Mouse (Mus musculus): ENCODE results near the gene Ecpas. TPM values are rescaled to one million over a fixed set of nuclear protein-coding genes. Genes with fewer than 3 reads are reported as not detected.

The Ecpas gene
- polyA plus RNA-seq, 1 experiment from 2014 or later: 29.3 TPM

DNA sequence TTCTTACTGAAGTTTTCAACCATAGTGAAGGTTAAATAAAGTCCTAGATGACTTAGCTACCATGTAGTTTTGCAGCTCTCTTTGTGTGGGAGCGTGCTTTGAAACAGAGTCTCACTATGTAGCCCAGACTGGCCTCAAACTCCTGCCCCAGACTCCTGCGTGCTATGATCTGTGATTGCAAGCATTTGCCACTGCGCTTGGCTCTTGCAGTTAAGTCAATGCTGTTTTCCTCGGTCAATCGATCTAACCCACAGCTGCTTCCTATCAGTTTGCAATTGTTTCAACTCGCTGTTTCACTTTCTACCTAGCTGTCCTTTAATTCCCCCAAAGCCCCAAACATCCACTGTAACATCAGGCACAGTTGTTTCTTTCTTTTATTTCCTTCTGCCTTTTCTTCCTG lies 20.0 kb upstream of the Ecpas start:
- no peaks in the 10 kb centered on the region for H3K9me3 ChIP-seq
- WGBS: 75% methylated on average over 6 of the region's 6 CpGs
- H3K36me3 ChIP-seq: no peaks in the 10 kb centered on the region
- no peaks in the 10 kb centered on the region for H3K27me3 ChIP-seq (replicated peaks)
- H3K4me2 ChIP-seq (replicated peaks): no peak overlapping the region
- H3K27ac ChIP-seq: no peak overlapping the region
- no peak overlapping the region for H3K4me3 ChIP-seq (replicated peaks)
- ATAC-seq: no peak
- H3K9ac ChIP-seq: no peak overlapping the region
- H3K4me1 ChIP-seq (replicated peaks): 0 out of 2 replicates have a peak, but pooled peaks cover 2% of the 10 kb centered on the region

GRCm38 (mm10) chr4:58927661-58928060 lies 15.1 kb upstream of the Ecpas start:
- H3K36me3 ChIP-seq: no peaks in the 10 kb centered on the region
- H3K9me3 ChIP-seq: no peaks in the 10 kb centered on the region
- no peak overlapping the region for H3K9ac ChIP-seq
- no peaks in the 10 kb centered on the region for H3K27me3 ChIP-seq (replicated peaks)
- WGBS: 67% methylated on average over 3 of the region's 3 CpGs
- H3K27ac ChIP-seq: no peak overlapping the region
- H3K4me1 ChIP-seq (replicated peaks): no peaks in the 10 kb centered on the region
- no peak for ATAC-seq
- H3K4me2 ChIP-seq (replicated peaks): no peak overlapping the region
- H3K4me3 ChIP-seq (replicated peaks): no peak overlapping the region

GRCm38 (mm10) chr4:58926120-58926519 lies 13.6 kb upstream of the Ecpas start:
- no peak overlapping the region for H3K9ac ChIP-seq
- ATAC-seq: peak; percentile 70
- no peak overlapping the region for H3K4me2 ChIP-seq (replicated peaks)
- H3K4me1 ChIP-seq (replicated peaks): no peaks in the 10 kb centered on the region
- no peak overlapping the region for H3K4me3 ChIP-seq (replicated peaks)
- H3K36me3 ChIP-seq: no peaks in the 10 kb centered on the region
- 18% methylated on average over 2 of the region's 2 CpGs for WGBS
- H3K27me3 ChIP-seq (replicated peaks): no peaks in the 10 kb centered on the region
- H3K9me3 ChIP-seq: no peaks in the 10 kb centered on the region
- H3K27ac ChIP-seq: no peak overlapping the region

- no peak overlapping the region for H3K4me2 ChIP-seq (replicated peaks)
- no peaks in the 10 kb centered on the region for H3K27me3 ChIP-seq (replicated peaks)
- H3K36me3 ChIP-seq: no peaks in the 10 kb centered on the region
- H3K27ac ChIP-seq: no peak overlapping the region
- no peak overlapping the region for H3K4me3 ChIP-seq (replicated peaks)
- no peaks in the 10 kb centered on the region for H3K4me1 ChIP-seq (replicated peaks)
- H3K9ac ChIP-seq: no peak overlapping the region
- 35% methylated on average over 5 of the region's 5 CpGs for WGBS
- no peaks in the 10 kb centered on the region for H3K9me3 ChIP-seq
- peak; percentile 71 for ATAC-seq
Measured at GRCm38 (mm10) chr4:58925664-58926063, 13.1 kb upstream of the Ecpas start.

DNA sequence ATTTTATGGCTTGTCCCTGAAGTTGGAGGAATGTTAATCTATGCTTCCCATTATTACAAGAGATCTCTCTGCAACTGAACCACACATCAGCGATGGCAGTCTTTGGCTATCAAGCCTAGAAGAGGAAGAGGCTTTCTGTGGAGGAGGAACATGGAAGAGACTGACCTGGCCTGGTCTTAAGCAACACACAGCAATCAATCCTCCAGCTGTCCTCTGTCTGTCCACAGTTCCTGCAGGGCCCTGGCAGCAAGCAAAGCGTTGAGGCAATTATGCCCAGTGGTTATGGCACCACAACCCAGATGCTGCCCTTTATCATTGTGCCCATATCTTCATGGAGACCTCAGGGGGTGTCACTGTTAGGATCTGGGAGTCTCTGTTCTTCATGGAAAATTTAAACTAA lies 11.4 kb upstream of the Ecpas start:
- Histone ChIP-seq H3K9me3 (no peaks in the 10 kb centered on the region), H3K4me2 (replicated peaks) (no peak overlapping the region), H3K9ac (no peak overlapping the region), H3K4me1 (replicated peaks) (no peaks in the 10 kb centered on the region), H3K27me3 (replicated peaks) (no peaks in the 10 kb centered on the region), H3K4me3 (replicated peaks) (no peak overlapping the region), H3K36me3 (no peaks in the 10 kb centered on the region), H3K27ac (no peak overlapping the region)
- no peak for ATAC-seq
- WGBS: 71% methylated on average over 2 of the region's 2 CpGs

GRCm38 (mm10) chr4:58915081-58915826 lies 2.7 kb upstream of the Ecpas start:
- no peak overlapping the region for H3K9ac ChIP-seq
- H3K4me3 ChIP-seq (replicated peaks): no peak overlapping the region
- ATAC-seq: no peak
- WGBS: 77% methylated on average over 8 of the region's 8 CpGs
- H3K27ac ChIP-seq: no peak overlapping the region
- H3K4me2 ChIP-seq (replicated peaks): no peak overlapping the region
- no peaks in the 10 kb centered on the region for H3K27me3 ChIP-seq (replicated peaks)
- no peaks in the 10 kb centered on the region for H3K9me3 ChIP-seq
- H3K4me1 ChIP-seq (replicated peaks): no peaks in the 10 kb centered on the region
- H3K36me3 ChIP-seq: no peaks in the 10 kb centered on the region

DNA sequence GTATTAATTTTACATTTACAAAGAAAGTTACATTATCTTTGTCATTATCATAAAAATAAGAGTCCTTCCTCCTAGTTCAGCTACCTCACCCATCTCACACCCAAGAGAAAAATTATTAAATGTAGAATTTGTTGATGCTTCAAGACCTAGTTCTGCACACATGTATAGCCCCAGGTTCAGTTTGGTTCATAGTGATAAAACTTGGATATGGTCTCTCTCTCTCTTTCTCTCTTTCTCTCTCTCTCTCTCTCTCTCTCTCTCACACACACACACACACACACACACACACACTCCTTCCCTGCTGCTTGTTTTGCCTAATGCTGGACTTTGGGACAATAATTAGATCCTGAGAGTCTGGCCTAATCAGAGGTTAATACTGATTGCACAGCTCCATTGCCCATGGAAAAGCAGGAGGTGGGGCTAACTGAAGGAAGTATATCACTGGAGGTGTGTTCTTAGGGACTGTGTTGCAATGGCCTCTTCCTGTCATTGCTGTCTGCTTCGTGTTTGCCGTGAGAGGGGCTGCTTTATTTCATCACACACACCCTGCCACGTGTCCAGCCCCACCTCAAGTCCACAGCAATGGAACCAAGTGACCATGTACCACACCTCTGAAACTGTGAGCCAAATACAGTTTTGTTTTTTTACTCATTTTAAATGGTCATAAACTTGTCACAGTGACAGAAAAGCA lies 932 bp upstream of the Ecpas start:
- 24% methylated on average over 3 of the region's 3 CpGs for WGBS
- H3K4me3 ChIP-seq (replicated peaks): no peak overlapping the region
- peak; percentile 46 for ATAC-seq

DNA sequence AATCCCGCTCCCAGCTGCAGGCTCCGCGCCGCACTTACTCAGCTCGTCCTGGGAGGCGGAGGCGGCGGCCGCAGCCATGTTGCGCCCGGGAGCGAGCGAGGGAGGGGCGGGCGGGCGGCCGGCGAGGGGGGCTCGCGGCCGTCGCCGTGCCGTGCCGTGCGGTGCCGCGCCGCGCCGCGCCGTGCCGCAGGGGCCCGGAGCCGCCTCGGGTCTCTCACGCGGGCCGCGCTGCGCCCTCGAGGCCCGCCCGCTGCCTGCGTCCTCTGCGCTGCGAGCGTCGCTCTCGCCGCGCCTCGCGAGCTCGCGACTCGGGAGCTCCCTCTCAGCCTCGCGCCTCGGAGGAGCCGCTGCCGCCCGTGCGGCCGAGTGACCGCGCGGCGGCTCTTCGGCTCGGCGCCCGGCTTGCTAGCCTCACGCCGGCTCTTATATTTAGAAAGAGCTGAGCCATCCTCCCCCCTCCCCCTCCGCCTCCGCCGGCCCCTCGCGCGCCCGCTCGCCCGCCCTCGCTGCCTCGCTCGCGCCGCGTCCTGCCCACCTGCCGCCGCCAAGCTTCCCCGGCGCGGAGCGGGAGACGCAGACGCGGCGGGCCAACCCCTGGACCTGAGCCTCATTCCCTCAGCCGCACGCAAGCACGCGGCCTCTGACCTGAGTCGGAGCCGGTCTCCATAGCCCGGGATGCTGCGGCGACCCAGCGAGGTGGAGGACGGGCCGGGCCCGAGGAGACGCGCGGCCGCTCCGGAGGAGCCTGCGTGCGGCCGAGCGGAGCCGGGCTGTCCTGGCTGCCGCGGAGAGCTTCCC lies 519 bp downstream of the Ecpas start:
- ATAC-seq: peak; percentile 73
- peak overlapping the region; percentile 91 for H3K4me3 ChIP-seq (replicated peaks)
- no peaks in the 10 kb centered on the region for H3K9me3 ChIP-seq
- peak overlapping the region; percentile 82 for H3K4me2 ChIP-seq (replicated peaks)
- H3K27ac ChIP-seq: peak overlapping the region; percentile 98
- H3K9ac ChIP-seq: peak overlapping the region; percentile 99
- no peaks in the 10 kb centered on the region for H3K27me3 ChIP-seq (replicated peaks)
- no peaks in the 10 kb centered on the region for H3K4me1 ChIP-seq (replicated peaks)
- under 1% methylated on average over 88 of the region's 126 CpGs for WGBS
- no peaks in the 10 kb centered on the region for H3K36me3 ChIP-seq

More for the DNA sequence above, 932 bp upstream of the Ecpas start:
- Histone ChIP-seq H3K36me3 (no peaks in the 10 kb centered on the region), H3K27me3 (replicated peaks) (no peaks in the 10 kb centered on the region), H3K4me1 (replicated peaks) (no peaks in the 10 kb centered on the region), H3K4me2 (replicated peaks) (peak overlapping the region; percentile 82), H3K9me3 (no peaks in the 10 kb centered on the region), H3K9ac (no peak overlapping the region), H3K27ac (no peak overlapping the region)

GRCm38 (mm10) chr4:58911069-58911830 lies 1.3 kb downstream of the Ecpas start:
- no peaks in the 10 kb centered on the region for H3K36me3 ChIP-seq
- ATAC-seq: peak; percentile 68
- peak overlapping the region; percentile 99 for H3K9ac ChIP-seq
- H3K4me3 ChIP-seq (replicated peaks): peak overlapping the region; percentile 91
- peak overlapping the region; percentile 82 for H3K4me2 ChIP-seq (replicated peaks)
- H3K27ac ChIP-seq: peak overlapping the region; percentile 98
- H3K27me3 ChIP-seq (replicated peaks): no peaks in the 10 kb centered on the region
- WGBS: under 1% methylated on average over 52 of the region's 56 CpGs
- H3K4me1 ChIP-seq (replicated peaks): no peaks in the 10 kb centered on the region
- no peaks in the 10 kb centered on the region for H3K9me3 ChIP-seq

DNA sequence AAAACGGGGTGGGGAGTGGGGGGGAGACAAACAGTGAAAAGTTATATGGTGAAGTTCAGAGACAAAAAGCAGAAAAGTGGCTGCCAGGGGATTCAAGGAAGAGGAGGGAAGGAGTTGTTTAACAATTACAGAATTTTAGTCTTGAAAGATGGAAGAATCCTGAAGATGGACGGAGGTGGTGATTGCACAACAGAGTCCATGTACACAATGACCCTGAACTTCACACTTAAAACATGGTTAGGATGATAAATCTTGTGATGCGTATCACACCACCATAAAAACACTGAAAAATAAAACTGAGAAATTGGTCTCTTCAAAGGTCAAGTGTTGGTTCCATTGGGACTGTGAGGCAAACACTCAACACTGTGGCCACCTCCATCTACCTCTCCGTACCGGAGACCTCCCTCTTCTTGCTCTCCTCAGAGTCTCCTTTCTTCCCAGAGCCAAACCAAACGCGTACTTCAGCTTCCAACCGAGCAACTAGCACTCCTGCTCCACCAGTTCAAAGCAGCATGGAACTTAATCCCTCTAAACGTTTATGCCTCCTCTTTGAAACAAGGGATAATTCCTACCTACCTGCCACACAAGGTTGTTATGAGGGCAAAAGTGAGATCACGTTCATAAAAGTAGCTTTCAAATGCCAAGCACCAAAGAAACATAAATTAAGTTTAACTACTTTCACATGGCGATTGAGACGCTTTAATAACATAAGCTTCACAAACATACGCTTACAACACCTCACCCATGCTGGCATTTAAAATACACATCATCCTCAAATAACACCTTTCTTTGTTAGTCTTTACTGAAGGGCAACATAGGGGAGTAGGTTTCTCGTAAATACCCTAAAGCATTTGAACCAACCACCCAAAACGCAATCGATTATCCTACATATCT lies 2.1 kb downstream of the Ecpas start:
- Histone ChIP-seq H3K4me2 (replicated peaks) (peak overlapping the region; percentile 82), H3K27me3 (replicated peaks) (no peaks in the 10 kb centered on the region), H3K36me3 (no peaks in the 10 kb centered on the region), H3K9me3 (no peaks in the 10 kb centered on the region), H3K9ac (peak overlapping the region; percentile 99), H3K27ac (no peak overlapping the region), H3K4me3 (replicated peaks) (peak overlapping the region; percentile 91), H3K4me1 (replicated peaks) (no peaks in the 10 kb centered on the region)
- ATAC-seq: no peak
- WGBS: 34% methylated on average over 16 of the region's 16 CpGs

- 89% methylated on average over 1 of the region's 1 CpGs for WGBS
- no peak overlapping the region for H3K27ac ChIP-seq
- no peaks in the 10 kb centered on the region for H3K4me1 ChIP-seq (replicated peaks)
- ATAC-seq: no peak
- no peak overlapping the region for H3K4me2 ChIP-seq (replicated peaks)
- no peaks in the 10 kb centered on the region for H3K27me3 ChIP-seq (replicated peaks)
- no peaks in the 10 kb centered on the region for H3K9me3 ChIP-seq
- no peaks in the 10 kb centered on the region for H3K36me3 ChIP-seq
- H3K9ac ChIP-seq: no peak overlapping the region
- no peak overlapping the region for H3K4me3 ChIP-seq (replicated peaks)
Measured at GRCm38 (mm10) chr4:58907453-58907852, 5.1 kb downstream of the Ecpas start.

Data from intestine, embryonic 15.5 days (tissue).